Mouse (Mus musculus) limb, embryonic 14.5 days (tissue): ENCODE measurements at regions not wholly inside any gene's neighbourhood (a gene's known extent, or its start where the extent isn't known, plus 50 kb on each side); places are given as distances from the start of the nearest gene placed in this dataset.

Experiments
- ATAC-seq: fragments of 200-750 bp; cut with Nextera tagmentation; 2 replicates; pipeline ENCODE4 v1.8.0; 2017; ENCODE audit warnings: low read depth, moderate number of reproducible peaks, moderate TSS enrichment; ENCODE audit not compliant: low FRiP score
- DNase-seq: peaks from one replicate; pipeline ENCODE4 v3.0.0-alpha.2; 2015; ENCODE audit warnings: low spot score
- H3K27ac ChIP-seq: fragments of 300-500 bp; sonication (generic); replicated peaks from 2 replicates; pipeline ENCODE4 v1.5.1; 2014; ENCODE audit warnings: low read depth, mild to moderate bottlenecking, low read length, moderate library complexity, mixed read lengths
- H3K27me3 ChIP-seq: fragments of 300-500 bp; sonication (generic); 2 replicates; pipeline ENCODE4 v1.6.1; 2014; ENCODE audit warnings: low read length, mixed read lengths; ENCODE audit not compliant: control insufficient read depth, insufficient read depth
- H3K36me3 ChIP-seq: fragments of 300-500 bp; sonication (generic); 2 replicates; pipeline ENCODE4 v1.6.1; 2014; ENCODE audit warnings: mild to moderate bottlenecking, low read length, moderate library complexity, mixed read lengths; ENCODE audit not compliant: control insufficient read depth, insufficient read depth
- H3K4me1 ChIP-seq: fragments of 300-500 bp; sonication (generic); 2 replicates; pipeline ENCODE4 v1.6.1; 2014; ENCODE audit warnings: antibody characterized with exemption, low read length, mixed read lengths; ENCODE audit not compliant: control insufficient read depth, insufficient read depth
- H3K4me2 ChIP-seq: fragments of 300-500 bp; sonication (generic); replicated peaks from 2 replicates; pipeline ENCODE4 v1.6.1; 2014; ENCODE audit warnings: low read depth, mild to moderate bottlenecking, low read length, moderate library complexity; ENCODE audit not compliant: severe bottlenecking
- H3K4me3 ChIP-seq: fragments of 300-500 bp; sonication (generic); replicated peaks from 2 replicates; pipeline ENCODE4 v1.5.1; 2014; ENCODE audit warnings: low read length
- H3K9ac ChIP-seq: fragments of 300-500 bp; sonication (generic); 2 replicates; pipeline ENCODE4 v1.6.1; 2014; ENCODE audit warnings: mild to moderate bottlenecking, low read depth, low read length, moderate library complexity; ENCODE audit not compliant: severe bottlenecking
- H3K9me3 ChIP-seq: fragments of 300-500 bp; sonication (generic); 2 replicates; pipeline ENCODE4 v1.6.1; 2016; ENCODE audit warnings: low read length; ENCODE audit not compliant: control insufficient read depth
- POLR2A ChIP-seq: fragments of 200-500 bp; IDR thresholded peaks from 2 replicates; pipeline ENCODE4 v1.8.0; 2012; ENCODE audit warnings: inconsistent platforms, mild to moderate bottlenecking, moderate library complexity, borderline replicate concordance; ENCODE audit not compliant: insufficient read depth, insufficient read length; ENCODE audit errors: extremely low read depth
- WGBS: fragments of 180-500 bp; shearing (Covaris S2); extraction: QIAGEN DNeasy Blood & Tissue Kit; methylation state at CpG from one replicate; pipeline ENCODE4 v1.1.7; 2014; 5-methylcytosine and 5-hydroxymethylcytosine counted together

DNA sequence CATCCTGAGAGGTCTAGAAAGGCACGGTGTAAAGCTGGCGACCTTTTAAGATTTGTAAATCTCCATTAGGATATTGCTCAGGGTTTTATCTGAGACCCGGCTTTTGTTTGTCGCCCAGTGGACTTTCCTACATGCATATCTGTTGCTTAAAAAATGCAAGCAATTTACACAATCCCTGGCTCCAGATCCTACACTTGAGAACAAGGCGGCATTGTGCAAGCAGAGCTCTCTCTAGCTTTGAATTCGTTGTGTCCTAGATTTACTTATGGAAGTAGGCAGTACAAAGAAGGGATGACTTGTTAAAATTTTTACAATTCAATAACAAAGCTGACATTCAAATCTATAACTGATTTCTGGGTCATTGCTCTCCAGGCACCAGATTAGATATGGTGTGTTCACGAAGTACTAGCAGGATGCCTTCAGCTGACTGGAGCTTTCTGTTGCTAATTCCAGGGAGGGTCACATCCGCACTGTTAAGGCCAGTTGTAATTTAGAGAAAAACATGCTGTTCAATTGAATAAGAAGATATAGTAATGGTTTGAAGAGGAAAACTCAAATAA, 62.2 kb upstream of the Teddm2 start:
- DNase-seq (no peak), ATAC-seq (no peak)
- no peaks in the 10 kb centered on the region for H3K27me3 ChIP-seq
- H3K27ac ChIP-seq = no peak overlapping the region
- no peaks in the 10 kb centered on the region for H3K36me3 ChIP-seq
- no peak overlapping the region for H3K4me3 ChIP-seq
- no peak for TF ChIP-seq POLR2A
- H3K4me1 ChIP-seq = peaks cover 11% of the 10 kb centered on the region; the same call in 1 of the 2 replicates
- no peak overlapping the region for H3K9ac ChIP-seq
- H3K4me2 ChIP-seq = no peak overlapping the region
- WGBS = 66% methylated on average over 8 of the region's 8 CpGs
- no peaks in the 10 kb centered on the region for H3K9me3 ChIP-seq

DNA sequence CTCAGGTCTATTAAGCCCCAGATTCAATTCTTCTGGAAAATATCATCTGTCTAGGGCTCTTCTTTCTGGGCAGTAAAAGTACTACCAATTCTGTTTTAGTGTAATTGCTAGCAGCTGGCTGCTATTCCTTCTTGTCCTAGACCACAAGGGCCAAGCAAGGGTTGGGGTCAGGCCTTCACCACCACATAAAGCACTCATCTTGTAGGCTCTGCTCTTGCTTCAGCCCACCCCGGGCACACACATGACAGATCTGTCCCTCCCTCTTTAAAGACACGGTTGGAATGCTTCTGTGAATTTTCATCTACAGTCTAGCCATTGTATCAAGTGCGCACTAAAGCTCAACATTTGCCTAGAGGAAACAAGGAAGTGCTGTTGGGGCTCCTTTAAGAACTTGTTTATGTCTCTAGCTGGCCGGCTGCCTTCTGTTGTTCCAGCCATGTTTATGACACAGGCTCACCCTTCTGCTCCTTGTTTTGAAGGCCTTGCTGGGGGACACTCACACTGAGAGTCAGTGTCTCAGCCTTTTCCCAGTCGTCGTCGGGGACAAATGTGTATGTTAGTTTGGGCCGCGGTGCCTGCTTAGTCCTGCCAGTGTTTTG, 63.8 kb upstream of the Teddm2 start:
- peak; percentile 11 for DNase-seq
- H3K27ac ChIP-seq = peak overlapping the region; percentile 48; the same call in 1 of the 2 replicates

DNA sequence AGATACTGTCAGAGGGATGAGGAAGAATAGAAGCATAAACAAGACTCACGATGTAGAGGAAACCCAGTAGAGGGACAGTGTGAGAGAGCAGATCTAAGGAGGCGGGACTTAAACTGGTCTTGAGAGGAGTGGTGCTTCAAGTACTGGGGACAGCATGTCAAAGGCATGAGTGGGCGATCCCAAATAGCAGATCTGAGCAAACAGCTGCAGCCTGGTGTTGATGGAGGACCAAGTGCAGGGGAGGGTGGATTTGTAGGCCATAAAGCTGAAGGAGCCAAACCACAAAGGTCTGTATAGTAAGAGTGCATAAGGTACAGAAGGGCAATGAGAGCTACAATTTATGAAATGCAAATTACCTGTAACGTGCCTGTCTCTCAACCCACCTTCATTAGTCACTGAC, 69.4 kb upstream of the Teddm2 start:
- TF ChIP-seq POLR2A = no peak

More for the DNA sequence above, 63.8 kb upstream of the Teddm2 start:
- Histone ChIP-seq H3K9ac (no peak overlapping the region), H3K4me3 (no peak overlapping the region), H3K36me3 (no peaks in the 10 kb centered on the region), H3K27me3 (no peaks in the 10 kb centered on the region), H3K4me2 (no peak overlapping the region), H3K4me1 (peaks cover 11% of the 10 kb centered on the region; the same call in 1 of the 2 replicates), H3K9me3 (no peaks in the 10 kb centered on the region)
- 0 out of 2 replicates have a peak, but pooled peaks have one; percentile 4 for ATAC-seq
- TF ChIP-seq POLR2A = no peak
- 40% methylated on average over 9 of the region's 9 CpGs for WGBS

DNA sequence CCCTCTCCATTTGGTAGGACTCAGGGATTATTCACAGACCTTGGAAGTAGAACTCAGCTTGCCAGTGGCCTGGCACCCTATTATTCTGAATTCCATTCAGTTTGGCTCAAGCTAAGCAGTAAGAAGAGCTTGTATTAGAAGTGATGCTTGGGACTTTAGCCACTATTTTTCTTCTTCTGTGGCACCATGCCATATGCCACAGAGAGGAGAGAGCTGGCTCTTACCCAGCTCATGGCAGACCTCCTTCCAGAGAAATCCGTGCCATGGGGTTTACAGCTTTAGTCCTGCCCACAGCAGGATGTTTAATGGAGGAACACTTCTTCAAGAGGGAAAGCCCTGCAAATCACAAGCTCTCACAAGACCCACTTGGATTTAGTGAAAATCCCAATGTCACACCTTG, 74.3 kb upstream of the Teddm2 start:
- no peak for TF ChIP-seq POLR2A
- DNase-seq (no peak), ATAC-seq (no peak)
- WGBS = 35% methylated on average over 1 of the region's 1 CpGs
- Histone ChIP-seq H3K36me3 (no peaks in the 10 kb centered on the region), H3K4me2 (no peak overlapping the region), H3K27ac (no peak overlapping the region), H3K9ac (no peak overlapping the region), H3K4me3 (no peak overlapping the region), H3K9me3 (no peaks in the 10 kb centered on the region), H3K27me3 (no peaks in the 10 kb centered on the region), H3K4me1 (peaks cover 6% of the 10 kb centered on the region; the same call in 1 of the 2 replicates)

More for the DNA sequence above, 69.4 kb upstream of the Teddm2 start:
- H3K36me3 ChIP-seq = no peaks in the 10 kb centered on the region
- DNase-seq (no peak), ATAC-seq (no peak)
- no peak overlapping the region for H3K4me2 ChIP-seq
- H3K4me3 ChIP-seq = no peak overlapping the region
- no peaks in the 10 kb centered on the region for H3K9me3 ChIP-seq
- H3K27ac ChIP-seq = no peak overlapping the region
- no peaks in the 10 kb centered on the region for H3K27me3 ChIP-seq
- no peaks in the 10 kb centered on the region for H3K4me1 ChIP-seq
- WGBS = 89% methylated on average over 4 of the region's 4 CpGs
- H3K9ac ChIP-seq = no peak overlapping the region

DNA sequence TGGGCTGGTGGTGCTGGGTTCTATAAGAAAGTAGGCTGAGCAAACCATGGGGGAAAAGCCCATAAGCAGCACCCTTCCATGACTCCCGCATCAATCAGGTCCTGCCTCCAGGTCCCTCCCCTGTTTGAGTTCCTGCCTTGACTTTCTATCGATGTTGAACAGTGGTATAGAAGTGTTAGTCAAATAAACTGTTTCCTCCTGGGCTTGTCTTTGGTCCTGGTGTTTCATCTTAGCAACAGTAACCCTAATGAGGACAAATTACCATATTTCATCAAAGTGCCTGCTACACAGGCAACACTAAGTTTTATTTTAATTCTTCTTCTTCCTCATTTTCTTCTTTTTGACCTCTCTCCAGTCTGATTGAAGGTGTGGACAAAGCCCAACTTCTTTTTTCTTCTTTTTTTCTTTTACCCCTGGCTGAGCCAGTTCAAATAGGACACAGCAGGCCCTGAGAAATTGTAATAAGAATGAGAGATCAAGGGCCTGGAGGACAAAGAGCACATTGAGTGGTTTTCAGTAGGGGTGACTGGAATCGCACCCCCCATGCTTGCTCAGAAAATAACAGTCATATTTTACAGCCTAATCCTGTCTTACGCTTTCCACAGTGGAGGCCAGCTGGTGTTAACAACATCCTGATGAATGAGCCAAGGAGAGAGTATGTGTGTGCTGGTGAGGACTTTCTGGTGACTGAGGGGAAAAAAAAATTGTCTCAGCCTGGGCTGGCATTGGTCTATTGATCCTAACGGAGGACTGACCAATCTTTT, 78.1 kb upstream of the Teddm2 start:
- ATAC-seq = no peak

More for the DNA sequence above, 78.1 kb upstream of the Teddm2 start:
- Histone ChIP-seq H3K27me3 (no peaks in the 10 kb centered on the region), H3K9ac (no peak overlapping the region), H3K36me3 (no peaks in the 10 kb centered on the region), H3K4me2 (no peak overlapping the region), H3K9me3 (no peaks in the 10 kb centered on the region), H3K4me3 (no peak overlapping the region), H3K27ac (no peak overlapping the region), H3K4me1 (peaks cover 6% of the 10 kb centered on the region; the same call in 1 of the 2 replicates)
- no peak for TF ChIP-seq POLR2A
- no peak for DNase-seq
- WGBS = 41% methylated on average over 5 of the region's 5 CpGs
